Comparison of ENCODE assay signal across 16 mouse cellular contexts in genomic region chr9:53094536-53094935, GRCm38 (mm10).
DNase-seq lines count a peak whose midpoint lies in the region; TF ChIP-seq lines count a peak whose summit lies in the region.
"Had no signal": no experiment of that assay in that cellular context is flagged by ENCODE, and none has a peak within 500 bp of the region (broad histone marks: within the 10 kb centered on the region; RNA-seq: fewer than 3 reads in every experiment).

No protein-coding gene starts in this region.

- WGBS in lung, adult 2 months: 75% methylated on average over 7 of the region's 7 CpGs
- 93% methylated on average over 7 of the region's 7 CpGs for WGBS in limb, embryonic 10.5 days

- no peaks in the 10 kb centered on the region for H3K27me3 ChIP-seq in limb, embryonic 10.5 days (ENCODE audit: low read depth, poor library complexity, severe bottlenecking)
- H3K27me3 ChIP-seq: embryonic facial prominence, embryonic 13.5 days; forebrain, embryonic 13.5 days; hindbrain, embryonic 12.5 days had no signal

- H3K4me3 ChIP-seq in lung, adult 2 months (replicated peaks; ENCODE audit: extremely low read depth, low read depth, low read length): no peak overlapping the region
- H3K4me3 ChIP-seq in limb, embryonic 10.5 days: no peak overlapping the region
- H3K4me3 ChIP-seq: embryonic facial prominence, embryonic 13.5 days; forebrain, embryonic 13.5 days; hindbrain, embryonic 12.5 days had no signal

- no peak overlapping the region for H3K27ac ChIP-seq in limb, embryonic 10.5 days
- H3K27ac ChIP-seq: embryonic facial prominence, embryonic 13.5 days; forebrain, embryonic 13.5 days; hindbrain, embryonic 12.5 days; liver, embryonic 14.5 days had no signal

- no peak for TF ChIP-seq POLR2A in lung, adult 2 months (IDR thresholded peaks at IDR 0.05; ENCODE audit: borderline replicate concordance, extremely low read depth, low read depth, low read length)

- H3K9me3 ChIP-seq in limb, embryonic 10.5 days (replicated peaks): no peaks in the 10 kb centered on the region
- H3K9me3 ChIP-seq: embryonic facial prominence, embryonic 13.5 days; forebrain, embryonic 13.5 days; hindbrain, embryonic 12.5 days had no signal

- no peaks in the 10 kb centered on the region for H3K4me1 ChIP-seq in lung, adult 2 months (ENCODE audit: control insufficient read depth, insufficient read depth, low read length)
- H3K4me1 ChIP-seq in limb, embryonic 10.5 days: no peaks in the 10 kb centered on the region
- H3K4me1 ChIP-seq: embryonic facial prominence, embryonic 13.5 days; forebrain, embryonic 13.5 days; hindbrain, embryonic 12.5 days had no signal

- no peaks in the 10 kb centered on the region for H3K36me3 ChIP-seq in limb, embryonic 10.5 days
- H3K36me3 ChIP-seq: hindbrain, embryonic 12.5 days had no signal

- TF ChIP-seq CTCF in lung, adult 2 months (IDR thresholded peaks at IDR 0.05; ENCODE audit: insufficient read depth, low read length): no peak

- intact Hi-C loops in heart, postnatal 36 days (cut with DNase I): no loop called here

- peak; percentile 13 for DNase-seq in cerebellum, postnatal 14 days
- no peak for DNase-seq in cerebellum, adult 8-10 months
- peak; percentile 13 for DNase-seq in lung, postnatal 10 days
- DNase-seq in lung, adult 2 months: no peak
- peak; percentile 51 for DNase-seq in fibroblast of lung, adult 2 months (ENCODE audit: low read depth)
- peak; percentile 36 to 50 for DNase-seq in heart, postnatal 36 days
- DNase-seq in limb, embryonic 10.5 days (ENCODE audit: low spot score): no peak
- no peak for DNase-seq in right cerebral cortex, postnatal 4 days
- DNase-seq: cerebellum, adult 9-10 months; kidney, adult 11 months; kidney, postnatal 25 days; thymus, adult 18-20 months had no signal

Comparison
In these comparisons a context has a peak if more than half of its experiments do, and no peak if none do; other contexts are left out.
1. DNase-seq: peak in cerebellum, postnatal 14 days (2 of 2), lung, postnatal 10 days (single experiment), fibroblast of lung, adult 2 months (single experiment) and heart, postnatal 36 days (2 of 2); none in cerebellum, adult 8-10 months (single experiment), lung, adult 2 months (single experiment), limb, embryonic 10.5 days (single experiment) and right cerebral cortex, postnatal 4 days (single experiment).